Mouse (Mus musculus): Measurements from ENCODE around the gene Caap1. TPM values are rescaled to one million over a fixed set of nuclear protein-coding genes. Genes with fewer than 3 reads are reported as not detected.

Gene Caap1
- polyA plus RNA-seq (2012; rRNA removed) = 1.6 and 3.3 TPM in 2 replicates

GRCm38 (mm10) chr4:94556265-94557054 is at the start of gene Caap1, which contains the start of gene Gm10306:
TSS of gene Caap1 (minus strand) at chr4:94556796.
TSS of gene Gm10306 (plus strand) at chr4:94556546.
- under 1% methylated on average over 83 of the region's 83 CpGs for WGBS
- DNase-seq (ENCODE audit: low read depth, low spot score) = peak; percentile 61

GRCm38 (mm10) chr4:94605591-94605990 is 49.0 kb upstream of the Caap1 start:
- DNase-seq (ENCODE audit: low read depth, low spot score) = no peak
- 88% methylated on average over 2 of the region's 2 CpGs for WGBS

GRCm38 (mm10) chr4:94604452-94605019 is 47.9 kb upstream of the Caap1 start:
- 83% methylated on average over 2 of the region's 2 CpGs for WGBS
- no peak for DNase-seq (ENCODE audit: low read depth, low spot score)

- WGBS = under 1% methylated on average over 61 of the region's 61 CpGs
- peak; percentile 66 for DNase-seq (ENCODE audit: low read depth, low spot score)
Measured at GRCm38 (mm10) chr4:94603031-94603629, 46.5 kb upstream of the Caap1 start, which contains the start of gene Plaa. TSS of gene Plaa (minus strand) at chr4:94603244.

GRCm38 (mm10) chr4:94602496-94603030 is 46.0 kb upstream of the Caap1 start:
- WGBS = under 1% methylated on average over 33 of the region's 33 CpGs
- DNase-seq (ENCODE audit: low read depth, low spot score) = no peak

GRCm38 (mm10) chr4:94601395-94601794 is 44.8 kb upstream of the Caap1 start:
- DNase-seq (ENCODE audit: low read depth, low spot score) = no peak
- 73% methylated on average over 4 of the region's 4 CpGs for WGBS

- DNase-seq (ENCODE audit: low read depth, low spot score) = no peak
Measured at GRCm38 (mm10) chr4:94592709-94593108, 36.1 kb upstream of the Caap1 start.

- no peak for DNase-seq (ENCODE audit: low read depth, low spot score)
- 71% methylated on average over 4 of the region's 4 CpGs for WGBS
Measured at GRCm38 (mm10) chr4:94591765-94592381, 35.3 kb upstream of the Caap1 start.

GRCm38 (mm10) chr4:94572677-94573076 is 16.1 kb upstream of the Caap1 start:
- 91% methylated on average over 4 of the region's 4 CpGs for WGBS
- DNase-seq (ENCODE audit: low read depth, low spot score) = no peak

GRCm38 (mm10) chr4:94564297-94564696 is 7.7 kb upstream of the Caap1 start:
- DNase-seq (ENCODE audit: low read depth, low spot score) = no peak

GRCm38 (mm10) chr4:94561954-94562648 is 5.5 kb upstream of the Caap1 start:
- no peak for DNase-seq (ENCODE audit: low read depth, low spot score)
- 50% methylated on average over 7 of the region's 7 CpGs for WGBS

GRCm38 (mm10) chr4:94560316-94560715 is 3.7 kb upstream of the Caap1 start:
- 87% methylated on average over 1 of the region's 1 CpGs for WGBS
- DNase-seq (ENCODE audit: low read depth, low spot score) = no peak

GRCm38 (mm10) chr4:94559266-94559665 is 2.7 kb upstream of the Caap1 start:
- DNase-seq (ENCODE audit: low read depth, low spot score) = no peak

GRCm38 (mm10) chr4:94557145-94557544 is 549 bp upstream of the Caap1 start:
- WGBS = 72% methylated on average over 7 of the region's 7 CpGs
- DNase-seq (ENCODE audit: low read depth, low spot score) = no peak

More at GRCm38 (mm10) chr4:94559266-94559665, 2.7 kb upstream of the Caap1 start:
- 41% methylated on average over 2 of the region's 2 CpGs for WGBS

GRCm38 (mm10) chr4:94554955-94555494 is 1.6 kb downstream of the Caap1 start:
- 90% methylated on average over 5 of the region's 5 CpGs for WGBS
- no peak for DNase-seq (ENCODE audit: low read depth, low spot score)

GRCm38 (mm10) chr4:94544321-94544720 is 12.3 kb downstream of the Caap1 start:
- WGBS = 83% methylated on average over 7 of the region's 7 CpGs
- no peak for DNase-seq (ENCODE audit: low read depth, low spot score)

GRCm38 (mm10) chr4:94543041-94543440 is 13.6 kb downstream of the Caap1 start:
- 88% methylated on average over 4 of the region's 4 CpGs for WGBS
- no peak for DNase-seq (ENCODE audit: low read depth, low spot score)

GRCm38 (mm10) chr4:94533205-94533604 is 23.4 kb downstream of the Caap1 start:
- DNase-seq (ENCODE audit: low read depth, low spot score) = no peak

GRCm38 (mm10) chr4:94529448-94529847 is 27.1 kb downstream of the Caap1 start:
- DNase-seq (ENCODE audit: low read depth, low spot score) = no peak
- WGBS = 90% methylated on average over 1 of the region's 1 CpGs

Measured in large intestine, adult 2 months (tissue).